Mouse (Mus musculus) thymus, postnatal 0 days (tissue): ENCODE measurements around the gene Gnpda2. TPM values are rescaled to one million over a fixed set of nuclear protein-coding genes. Genes with fewer than 3 reads are reported as not detected.

Experiments
- DNase-seq: peaks from one replicate; pipeline ENCODE4 v3.0.0-alpha.2; 2015; ENCODE audit warnings: low spot score
- polyA plus RNA-seq: library from polyadenylated mRNA; unstranded; fragments of >200 nt; fragmentation: Nextera tagmentation; extraction: Ambion mirVana; gene quantifications from 2 replicates; pipeline ENCODE4 v1.2.1, GENCODE M21; 2015

Gnpda2 gene
- 75.9 and 84.8 TPM in 2 replicates for polyA plus RNA-seq

GRCm38 (mm10) chr5:69591640-69592461 is at the start of gene Gnpda2:
TSS of gene Gnpda2 (minus strand) at chr5:69592340.
- peak; percentile 90 for DNase-seq

- DNase-seq: no peak
Measured at GRCm38 (mm10) chr5:69634766-69635165, 42.6 kb upstream of the Gnpda2 start.

- no peak for DNase-seq
Measured at GRCm38 (mm10) chr5:69620899-69621298, 28.8 kb upstream of the Gnpda2 start.

- DNase-seq: peak; percentile 7
Measured at GRCm38 (mm10) chr5:69613209-69613796, 21.2 kb upstream of the Gnpda2 start.

- peak; percentile 5 for DNase-seq
Measured at GRCm38 (mm10) chr5:69601027-69601426, 8.9 kb upstream of the Gnpda2 start.

- DNase-seq: peak; percentile 38
Measured at GRCm38 (mm10) chr5:69557404-69557935, 34.7 kb downstream of the Gnpda2 start.

- peak; percentile 91 for DNase-seq
Measured at GRCm38 (mm10) chr5:69556628-69557403, 35.3 kb downstream of the Gnpda2 start, which contains the start of gene Guf1. TSS of gene Guf1 (plus strand) at chr5:69556923.

GRCm38 (mm10) chr5:69542489-69542888 is 49.7 kb downstream of the Gnpda2 start, which contains the start of gene Yipf7:
TSS of gene Yipf7 (minus strand) at chr5:69542648.
- no peak for DNase-seq

- DNase-seq: no peak
Measured at GRCm38 (mm10) chr5:69541680-69542079, 50.5 kb downstream of the Gnpda2 start.

GRCm38 (mm10) chr5:69523944-69524343 is 68.2 kb downstream of the Gnpda2 start:
- DNase-seq: no peak

Other genes starting within 250 kb of the Gnpda2 start
- gene Yipf7, start 49.7 kb downstream of the Gnpda2 start, polyA plus RNA-seq: 0.27 TPM in 1 of 2 replicates, not detected in the other
- gene Guf1, start 35.4 kb downstream of the Gnpda2 start, polyA plus RNA-seq: 26.3 and 30.3 TPM in 2 replicates